Mouse (Mus musculus): ENCODE results near the gene Slc48a1.

Slc48a1 gene

DNA sequence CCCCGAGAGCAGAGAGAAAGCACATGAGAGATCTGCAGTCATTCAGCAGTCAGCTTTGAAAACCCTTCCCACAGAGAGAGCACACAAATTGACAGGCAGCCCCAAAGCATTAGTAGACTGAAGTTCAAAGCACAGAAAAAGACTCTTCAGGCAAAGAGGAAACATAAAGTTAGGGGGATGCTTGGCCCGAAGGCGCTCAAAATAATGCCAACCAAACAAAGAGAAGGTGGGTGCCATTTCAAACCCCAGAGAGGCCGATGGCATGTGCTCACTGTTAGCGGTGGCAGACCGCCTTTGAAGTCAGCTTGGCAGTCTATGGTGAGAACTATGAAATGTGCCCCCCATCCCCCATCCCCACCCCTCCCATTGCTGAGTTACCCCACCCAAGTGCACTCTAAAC is 63.7 kb downstream of the Slc48a1 start:
- no peak for DNase-seq (ENCODE audit: low read depth, low spot score)

Data from brain, embryonic 18.5 days (tissue).